Mouse (Mus musculus) midbrain, embryonic 11.5 days (tissue): Measurements from ENCODE around the gene Gm10197. TPM values are rescaled to one million over a fixed set of nuclear protein-coding genes. Genes with fewer than 3 reads are reported as not detected.

Experiments
- ATAC-seq: fragments of 200-750 bp; cut with Nextera tagmentation; 2 replicates; pipeline ENCODE4 v1.8.0; 2017; ENCODE audit warnings: moderate TSS enrichment, moderate library complexity; ENCODE audit not compliant: low FRiP score
- DNase-seq: peaks from one replicate; pipeline ENCODE4 v3.0.0; 2015; ENCODE audit warnings: low spot score; ENCODE audit errors: missing footprints
- H3K27ac ChIP-seq: fragments of 300-500 bp; sonication (generic); 2 replicates; pipeline ENCODE4 v1.5.1; 2014; ENCODE audit warnings: low read depth, low read length
- H3K27me3 ChIP-seq: fragments of 300-500 bp; sonication (generic); 2 replicates; pipeline ENCODE4 v1.6.1; 2014; ENCODE audit warnings: mild to moderate bottlenecking, low read length, moderate library complexity, mixed read lengths; ENCODE audit not compliant: control insufficient read depth, insufficient read depth
- H3K36me3 ChIP-seq: fragments of 300-500 bp; sonication (generic); 2 replicates; pipeline ENCODE4 v1.6.1; 2014; ENCODE audit warnings: mild to moderate bottlenecking, low read length, moderate library complexity, mixed read lengths; ENCODE audit not compliant: control insufficient read depth, insufficient read depth
- H3K4me1 ChIP-seq: fragments of 300-500 bp; sonication (generic); 2 replicates; pipeline ENCODE4 v1.6.1; 2014; ENCODE audit warnings: low read length; ENCODE audit not compliant: control insufficient read depth, insufficient read depth
- H3K4me2 ChIP-seq: fragments of 300-500 bp; sonication (generic); 2 replicates; pipeline ENCODE4 v1.6.1; 2014; ENCODE audit warnings: mild to moderate bottlenecking, moderate library complexity
- H3K4me3 ChIP-seq: fragments of 300-500 bp; sonication (generic); 2 replicates; pipeline ENCODE4 v1.5.1; 2014; ENCODE audit warnings: low read depth, low read length
- H3K9ac ChIP-seq: fragments of 300-500 bp; sonication (generic); 2 replicates; pipeline ENCODE4 v1.6.1; 2014; ENCODE audit warnings: low read length
- H3K9me3 ChIP-seq: fragments of 300-500 bp; sonication (generic); 2 replicates; pipeline ENCODE4 v1.6.1; 2016; ENCODE audit warnings: low read length; ENCODE audit not compliant: control insufficient read depth
- WGBS: fragments of 180-500 bp; shearing (Covaris S2); extraction: QIAGEN DNeasy Blood & Tissue Kit; methylation state at CpG from one replicate; pipeline ENCODE4 v1.1.7; 2014; 5-methylcytosine and 5-hydroxymethylcytosine counted together
- polyA plus RNA-seq: library from polyadenylated mRNA; unstranded; fragments of >200 nt; fragmentation: Nextera tagmentation; extraction: Ambion mirVana; gene quantifications from 2 replicates; pipeline ENCODE4 v1.2.1, GENCODE M21; 2014

Gm10197 gene
- not detected in 2 replicates for polyA plus RNA-seq

- H3K9ac ChIP-seq = no peak within 1 kb of the TSS
- H3K27me3 ChIP-seq = no peaks in the 10 kb centered on the region
- H3K27ac ChIP-seq = no peak within 1 kb of the TSS
- WGBS = 95% methylated on average over 13 of the region's 13 CpGs
- no peak within 1 kb of the TSS for H3K4me2 ChIP-seq
- peaks cover 12% of the 10 kb centered on the region for H3K36me3 ChIP-seq
- no peak for DNase-seq
- H3K9me3 ChIP-seq = no peaks in the 10 kb centered on the region
- H3K4me1 ChIP-seq = no peaks in the 10 kb centered on the region
- no peak for ATAC-seq
- no peak within 1 kb of the TSS for H3K4me3 ChIP-seq
These were observed at the start of gene Gm10197 for GRCm38 (mm10) chr19:53371666-53372065. Gm10197 (minus strand) TSS chr19:53371766.

GRCm38 (mm10) chr19:53420924-53421582, 49.5 kb upstream of the Gm10197 start:
- peaks cover 3% of the 10 kb centered on the region for H3K4me1 ChIP-seq
- H3K27ac ChIP-seq = peak overlapping the region; percentile 20; the same call in 1 of the 2 replicates
- H3K4me3 ChIP-seq = peak overlapping the region; percentile 39
- DNase-seq = peak; percentile 96
- ATAC-seq = peak; percentile 96
- H3K36me3 ChIP-seq = no peaks in the 10 kb centered on the region
- no peaks in the 10 kb centered on the region for H3K9me3 ChIP-seq
- WGBS = 2% methylated on average over 19 of the region's 19 CpGs
- peak overlapping the region; percentile 52 for H3K9ac ChIP-seq
- 0 out of 2 replicates have a peak, but pooled peaks cover 2% of the 10 kb centered on the region for H3K27me3 ChIP-seq
- H3K4me2 ChIP-seq = peak overlapping the region; percentile 73

GRCm38 (mm10) chr19:53419834-53420233, 48.3 kb upstream of the Gm10197 start:
- H3K36me3 ChIP-seq = no peaks in the 10 kb centered on the region
- WGBS = 55% methylated on average over 5 of the region's 5 CpGs
- H3K4me1 ChIP-seq = peaks cover 3% of the 10 kb centered on the region
- DNase-seq (peak; percentile 86), ATAC-seq (no peak)
- 0 out of 2 replicates have a peak, but pooled peaks cover 2% of the 10 kb centered on the region for H3K27me3 ChIP-seq
- no peak overlapping the region for H3K4me2 ChIP-seq
- no peak overlapping the region for H3K4me3 ChIP-seq
- no peak overlapping the region for H3K27ac ChIP-seq
- H3K9me3 ChIP-seq = no peaks in the 10 kb centered on the region
- no peak overlapping the region for H3K9ac ChIP-seq

DNA sequence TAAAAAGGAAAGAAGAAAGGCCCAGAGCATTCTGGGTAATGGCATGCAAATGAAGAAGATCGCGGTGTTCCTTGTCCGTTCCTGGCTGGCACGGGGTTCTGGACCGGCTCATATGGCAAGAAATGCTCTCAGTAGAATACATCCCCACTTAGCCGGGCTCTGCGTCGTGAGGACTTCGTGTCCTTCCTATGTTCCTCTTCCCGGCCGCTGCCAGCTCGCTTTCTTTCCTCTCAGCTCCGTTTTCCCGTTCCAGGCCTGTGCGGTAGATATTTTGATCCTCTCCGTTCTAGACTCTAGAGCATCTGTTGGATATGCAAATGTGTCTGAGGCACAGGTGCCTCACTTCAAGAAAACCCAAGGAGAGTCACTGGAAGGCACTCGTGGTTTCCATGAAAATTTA, 43.6 kb upstream of the Gm10197 start:
- no peaks in the 10 kb centered on the region for H3K27me3 ChIP-seq
- H3K36me3 ChIP-seq = no peaks in the 10 kb centered on the region
- H3K27ac ChIP-seq = no peak overlapping the region
- ATAC-seq (no peak), DNase-seq (no peak)
- H3K4me3 ChIP-seq = no peak overlapping the region
- no peak overlapping the region for H3K4me2 ChIP-seq
- WGBS = 87% methylated on average over 17 of the region's 17 CpGs
- no peaks in the 10 kb centered on the region for H3K9me3 ChIP-seq
- H3K4me1 ChIP-seq = peaks cover 7% of the 10 kb centered on the region; the same call in 1 of the 2 replicates
- H3K9ac ChIP-seq = no peak overlapping the region

GRCm38 (mm10) chr19:53414650-53415049, 43.1 kb upstream of the Gm10197 start:
- no peak for ATAC-seq
- WGBS = 89% methylated on average over 11 of the region's 11 CpGs

GRCm38 (mm10) chr19:53413617-53414380, 42.2 kb upstream of the Gm10197 start:
- ATAC-seq = no peak
- Histone ChIP-seq H3K4me2 (no peak overlapping the region), H3K4me1 (peaks cover 7% of the 10 kb centered on the region; the same call in 1 of the 2 replicates), H3K27ac (no peak overlapping the region), H3K27me3 (no peaks in the 10 kb centered on the region), H3K9me3 (no peaks in the 10 kb centered on the region), H3K36me3 (no peaks in the 10 kb centered on the region), H3K9ac (no peak overlapping the region), H3K4me3 (no peak overlapping the region)
- 87% methylated on average over 15 of the region's 15 CpGs for WGBS
- no peak for DNase-seq

More at GRCm38 (mm10) chr19:53414650-53415049, 43.1 kb upstream of the Gm10197 start:
- DNase-seq = no peak
- no peak overlapping the region for H3K9ac ChIP-seq
- H3K4me2 ChIP-seq = no peak overlapping the region
- H3K4me1 ChIP-seq = peaks cover 7% of the 10 kb centered on the region; the same call in 1 of the 2 replicates
- no peaks in the 10 kb centered on the region for H3K27me3 ChIP-seq
- no peak overlapping the region for H3K4me3 ChIP-seq
- no peaks in the 10 kb centered on the region for H3K9me3 ChIP-seq
- no peak overlapping the region for H3K27ac ChIP-seq
- H3K36me3 ChIP-seq = no peaks in the 10 kb centered on the region

- no peak overlapping the region for H3K4me3 ChIP-seq
- H3K9me3 ChIP-seq = no peaks in the 10 kb centered on the region
- peaks cover 7% of the 10 kb centered on the region; the same call in 1 of the 2 replicates for H3K4me1 ChIP-seq
- no peak overlapping the region for H3K27ac ChIP-seq
- no peaks in the 10 kb centered on the region for H3K27me3 ChIP-seq
- 7% methylated on average over 6 of the region's 6 CpGs for WGBS
- no peak overlapping the region for H3K9ac ChIP-seq
- no peaks in the 10 kb centered on the region for H3K36me3 ChIP-seq
- H3K4me2 ChIP-seq = no peak overlapping the region
- DNase-seq = peak; percentile 89
- ATAC-seq = no peak
These were observed 40.7 kb upstream of the Gm10197 start for GRCm38 (mm10) chr19:53412149-53412848.

DNA sequence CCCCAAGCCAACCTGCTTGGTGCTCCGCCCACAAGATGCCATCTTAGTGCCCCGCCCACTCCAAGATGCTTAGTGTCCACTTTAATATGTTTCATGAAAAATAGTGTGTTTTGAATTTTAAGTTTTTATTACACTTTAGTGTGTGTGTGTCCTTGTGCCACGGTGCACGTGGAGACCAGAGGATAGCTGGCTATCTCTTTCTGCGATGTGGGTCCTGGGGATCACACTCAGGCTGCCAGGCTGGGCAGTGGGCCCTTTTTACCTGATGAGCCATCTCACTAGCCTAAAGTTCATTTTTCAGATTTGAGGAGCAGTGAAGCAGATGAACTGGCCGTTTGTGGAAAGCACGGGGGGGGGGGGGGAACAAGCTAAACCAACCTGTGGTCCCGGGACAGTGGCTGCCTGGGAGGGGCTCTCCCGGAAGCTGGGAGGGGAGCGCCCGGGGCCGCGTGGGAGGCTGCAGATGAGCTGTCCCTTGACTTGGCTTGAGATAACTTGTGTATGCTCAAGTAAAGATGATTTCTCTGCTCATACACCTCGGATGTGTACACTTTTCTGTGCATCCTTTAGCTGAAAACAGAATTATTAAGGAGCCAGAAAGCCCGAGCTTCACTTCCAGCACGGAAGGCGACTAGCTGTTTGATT, 38.2 kb upstream of the Gm10197 start:
- Histone ChIP-seq H3K36me3 (no peaks in the 10 kb centered on the region), H3K9ac (0 out of 2 replicates have a peak overlapping the region, but pooled peaks have one; percentile 16), H3K27ac (no peak overlapping the region), H3K4me2 (no peak overlapping the region), H3K27me3 (no peaks in the 10 kb centered on the region), H3K9me3 (no peaks in the 10 kb centered on the region), H3K4me1 (peaks cover 7% of the 10 kb centered on the region; the same call in 1 of the 2 replicates), H3K4me3 (no peak overlapping the region)
- DNase-seq (no peak), ATAC-seq (no peak)
- 64% methylated on average over 17 of the region's 17 CpGs for WGBS
